Mouse (Mus musculus) T-helper 1 cell (primary cell): ENCODE data around the gene Csk.

Experiments used
- in situ Hi-C: fragments of 300-600 bp; cut with MboI, MseI; formaldehyde crosslinking; loops from one replicate; pipeline ENCODE4 v1.15.1; 2025; ENCODE audit warnings: high pct_unique_total_duplicates

Gene Csk

GRCm38 (mm10) chr9:57658970-57659369 is 5.5 kb upstream of the Csk start:
- in situ Hi-C loops = no loop called here

GRCm38 (mm10) chr9:57657843-57658242 is 4.4 kb upstream of the Csk start:
- in situ Hi-C loops = no loop called here

- in situ Hi-C loops = no loop called here
These were observed 3.4 kb upstream of the Csk start for GRCm38 (mm10) chr9:57656631-57657350.

- in situ Hi-C loops = no loop called here
These were observed 2.3 kb upstream of the Csk start for GRCm38 (mm10) chr9:57655749-57656148.

GRCm38 (mm10) chr9:57654966-57655365 is 1.5 kb upstream of the Csk start:
- in situ Hi-C loops = no loop called here

- in situ Hi-C loops = no loop called here
These were observed 576 bp downstream of the Csk start for GRCm38 (mm10) chr9:57652855-57653254.

GRCm38 (mm10) chr9:57652351-57652750 is 1.1 kb downstream of the Csk start:
- in situ Hi-C loops = no loop called here

- in situ Hi-C loops = no loop called here
These were observed 2.6 kb downstream of the Csk start for GRCm38 (mm10) chr9:57650786-57651311.

- in situ Hi-C loops = no loop called here
These were observed 3.2 kb downstream of the Csk start for GRCm38 (mm10) chr9:57650130-57650785.

GRCm38 (mm10) chr9:57647286-57648108 is 5.9 kb downstream of the Csk start:
- in situ Hi-C loops = no loop called here

- in situ Hi-C loops = no loop called here
These were observed 6.8 kb downstream of the Csk start for GRCm38 (mm10) chr9:57646551-57647103.

- in situ Hi-C loops = loop anchor here (5.0 kb wide), 1 partner anchor 93 kb away; the partner anchor contains the start of gene Mpi
These were observed 8.2 kb downstream of the Csk start for GRCm38 (mm10) chr9:57644944-57645893.

- in situ Hi-C loops = loop anchor here (5.0 kb wide), 1 partner anchor 92 kb away; the partner anchor contains the start of gene Mpi
These were observed 8.9 kb downstream of the Csk start for GRCm38 (mm10) chr9:57644442-57644943.

GRCm38 (mm10) chr9:57643856-57644180 is 9.6 kb downstream of the Csk start:
- in situ Hi-C loops = loop anchor here (5.0 kb wide), 1 partner anchor 92 kb away; the partner anchor contains the start of gene Mpi

- in situ Hi-C loops = loop anchor here (5.0 kb wide), 1 partner anchor 91 kb away; the partner anchor contains the start of gene Mpi
These were observed 10.1 kb downstream of the Csk start for GRCm38 (mm10) chr9:57643169-57643855.

GRCm38 (mm10) chr9:57641775-57642550 is 11.5 kb downstream of the Csk start:
- in situ Hi-C loops = loop anchor here (5.0 kb wide), 1 partner anchor 90 kb away; the partner anchor contains the start of gene Mpi

- in situ Hi-C loops = loop anchor here (5.0 kb wide), 1 partner anchor 89 kb away; the partner anchor contains the start of gene Mpi
These were observed 12.4 kb downstream of the Csk start for GRCm38 (mm10) chr9:57641022-57641421.

- in situ Hi-C loops = loop anchor here (5.0 kb wide), 1 partner anchor 88 kb away; the partner anchor contains the start of gene Mpi
These were observed 13.0 kb downstream of the Csk start for GRCm38 (mm10) chr9:57640384-57640783.
